Mouse (Mus musculus): Measurements from ENCODE around the gene Gpc4. TPM values are rescaled to one million over a fixed set of nuclear protein-coding genes. Genes with fewer than 3 reads are reported as not detected.
A peak's percentile ranks its signal among the peaks of the same experiment; 100 is the strongest.

The Gpc4 gene
- polyA plus RNA-seq, 1 experiment from 2014 or later = 48.2 TPM

DNA sequence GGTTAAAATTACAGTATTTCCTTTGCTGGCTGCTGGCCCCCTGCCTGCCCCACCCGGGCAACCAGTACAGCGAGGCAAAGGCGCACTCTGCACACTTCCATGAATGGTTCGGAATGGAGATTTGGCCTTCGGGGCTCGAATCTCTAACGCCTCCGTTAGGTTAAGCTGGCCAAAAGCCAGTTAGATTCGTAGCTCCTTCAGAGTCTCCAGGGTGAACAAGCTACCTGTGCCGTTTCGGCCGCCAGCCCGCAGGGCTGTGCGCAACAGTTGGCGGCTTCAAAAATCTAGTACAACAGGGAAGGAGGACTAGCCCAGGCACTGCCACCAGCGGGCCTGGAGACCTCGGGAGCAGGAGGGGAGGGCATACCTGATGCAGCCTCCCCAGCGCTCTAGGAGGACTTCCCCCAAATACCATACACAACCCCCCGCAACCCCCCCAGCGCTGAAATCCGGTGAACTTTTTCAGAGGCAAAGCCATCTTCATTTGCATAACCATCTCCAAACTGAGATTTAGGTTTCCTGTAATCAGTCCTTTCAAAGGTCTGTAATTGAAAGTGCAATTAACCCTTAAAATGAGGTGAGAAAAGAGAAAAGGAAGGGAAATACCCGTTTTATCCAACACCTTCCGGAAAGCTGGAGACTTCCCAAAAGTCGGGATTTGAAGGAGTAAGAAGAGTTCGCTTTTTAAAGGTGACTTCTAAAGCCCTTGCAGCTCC is 1.5 kb downstream of the Gpc4 start:
- H3K27ac ChIP-seq = peak overlapping the region; percentile 54
- peaks cover 14% of the 10 kb centered on the region; the same call in 1 of the 2 replicates for H3K4me1 ChIP-seq
- no peaks in the 10 kb centered on the region for H3K9me3 ChIP-seq (replicated peaks)
- ATAC-seq = no peak
- H3K4me2 ChIP-seq = peak overlapping the region; percentile 64
- H3K27me3 ChIP-seq = no peaks in the 10 kb centered on the region
- no peaks in the 10 kb centered on the region for H3K36me3 ChIP-seq (ENCODE audit: poor library complexity, severe bottlenecking)
- H3K9ac ChIP-seq = peak overlapping the region; percentile 77
- H3K4me3 ChIP-seq = peak overlapping the region; percentile 59
- WGBS = 23% methylated on average over 25 of the region's 25 CpGs

DNA sequence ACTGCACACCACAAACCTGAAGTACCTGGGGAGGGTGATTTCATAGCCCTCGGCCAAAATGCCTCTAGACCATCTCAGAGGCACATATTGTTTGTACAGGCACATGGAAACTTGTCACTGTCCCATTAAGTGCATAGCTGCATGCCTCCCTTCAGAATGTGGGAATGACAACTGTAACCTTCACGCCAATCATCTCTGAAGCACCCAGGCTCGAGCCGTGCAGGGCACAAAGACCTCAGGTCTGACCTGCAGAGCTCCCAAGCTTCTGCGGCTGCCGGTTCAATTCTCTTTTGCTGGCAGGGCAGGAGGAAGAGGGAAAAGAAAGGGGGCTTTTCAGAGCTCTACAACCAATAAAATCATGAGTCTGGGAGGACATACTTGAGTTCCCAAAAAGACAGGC is 2.3 kb downstream of the Gpc4 start:
- H3K4me3 ChIP-seq = peak overlapping the region; percentile 59
- no peak overlapping the region for H3K27ac ChIP-seq
- no peaks in the 10 kb centered on the region for H3K27me3 ChIP-seq
- no peaks in the 10 kb centered on the region for H3K9me3 ChIP-seq (replicated peaks)
- H3K4me1 ChIP-seq = peaks cover 17% of the 10 kb centered on the region; the same call in 1 of the 2 replicates
- H3K4me2 ChIP-seq = peak overlapping the region; percentile 64
- WGBS = 24% methylated on average over 6 of the region's 6 CpGs
- H3K36me3 ChIP-seq (ENCODE audit: poor library complexity, severe bottlenecking) = no peaks in the 10 kb centered on the region
- peak overlapping the region; percentile 77 for H3K9ac ChIP-seq
- ATAC-seq = no peak

DNA sequence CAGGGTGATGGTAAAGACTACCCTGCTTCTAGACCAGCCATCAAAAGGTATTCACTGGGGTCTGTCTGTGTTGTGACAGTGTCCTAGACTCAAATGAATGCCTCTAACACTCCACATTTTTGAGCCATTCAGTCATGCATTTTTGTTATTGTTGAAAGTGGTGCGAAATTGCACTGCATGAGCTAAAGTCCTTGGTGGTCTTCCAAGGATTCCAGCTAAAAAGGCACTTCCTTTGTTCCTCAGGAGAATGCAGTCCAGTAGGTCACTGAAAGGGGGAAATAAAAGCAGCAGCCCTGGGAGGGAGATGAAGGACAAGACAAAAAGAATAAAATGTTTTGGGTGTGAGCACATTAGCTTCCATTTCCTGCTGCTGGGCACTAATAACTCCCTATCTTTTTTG is 2.8 kb downstream of the Gpc4 start:
- Histone ChIP-seq H3K4me2 (peak overlapping the region; percentile 64), H3K27ac (no peak overlapping the region), H3K4me3 (peak overlapping the region; percentile 59), H3K9me3 (replicated peaks) (no peaks in the 10 kb centered on the region), H3K36me3 (ENCODE audit: poor library complexity, severe bottlenecking) (no peaks in the 10 kb centered on the region), H3K9ac (peak overlapping the region; percentile 77; the same call in 1 of the 2 replicates), H3K27me3 (no peaks in the 10 kb centered on the region), H3K4me1 (peaks cover 17% of the 10 kb centered on the region; the same call in 1 of the 2 replicates)
- no peak for ATAC-seq
- WGBS = 29% methylated on average over 1 of the region's 1 CpGs

DNA sequence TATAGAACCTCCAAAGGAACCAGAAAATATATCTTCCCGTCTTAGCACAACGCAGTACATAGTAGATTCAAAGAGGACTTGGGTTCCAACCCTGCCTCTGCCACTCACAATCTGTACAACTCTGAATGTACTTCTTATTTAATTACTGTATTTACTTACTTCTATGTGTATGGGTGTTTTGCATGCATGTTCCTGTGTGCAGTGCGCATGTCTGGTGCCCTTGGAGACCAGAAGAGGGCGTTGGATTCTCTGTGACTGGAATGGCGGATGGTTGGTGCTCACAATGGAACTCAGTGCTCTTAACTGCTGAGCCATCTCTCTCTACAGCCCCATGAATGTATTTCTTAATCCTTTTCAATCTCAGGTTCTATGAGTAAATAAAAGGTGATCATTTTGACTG is 5.4 kb downstream of the Gpc4 start:
- WGBS = 82% methylated on average over 5 of the region's 5 CpGs
- Histone ChIP-seq H3K4me1 (peaks cover 12% of the 10 kb centered on the region), H3K36me3 (ENCODE audit: poor library complexity, severe bottlenecking) (no peaks in the 10 kb centered on the region), H3K9me3 (replicated peaks) (no peaks in the 10 kb centered on the region), H3K4me3 (no peak overlapping the region), H3K27ac (no peak overlapping the region), H3K4me2 (no peak overlapping the region), H3K27me3 (no peaks in the 10 kb centered on the region), H3K9ac (no peak overlapping the region)
- ATAC-seq = no peak

DNA sequence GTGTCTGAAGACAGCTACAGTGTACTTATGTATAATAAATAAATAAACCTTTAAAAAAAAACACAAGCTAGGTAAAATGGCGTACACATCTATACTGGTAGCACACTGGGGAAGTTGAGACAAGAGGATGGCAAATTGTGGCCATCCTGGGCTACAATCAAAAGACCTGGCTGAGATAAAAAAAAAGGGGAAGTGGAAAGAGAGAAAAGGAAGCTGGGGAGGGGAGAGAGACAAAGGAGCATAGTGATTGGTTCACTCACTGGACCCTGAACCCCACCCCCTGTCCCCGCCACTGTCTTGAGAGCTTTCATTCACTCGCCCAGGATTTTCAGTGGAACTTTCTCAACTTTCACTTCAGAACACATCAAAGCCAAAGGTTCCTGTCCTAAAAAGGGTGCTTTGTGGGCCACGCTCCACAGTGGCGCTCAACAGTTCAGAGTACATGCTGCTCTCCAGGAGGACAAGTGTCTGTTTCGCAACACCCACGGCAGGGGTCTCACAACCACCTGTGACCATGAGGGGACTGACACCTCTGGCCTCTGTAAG is 9.6 kb downstream of the Gpc4 start:
- H3K4me3 ChIP-seq = no peak overlapping the region
- no peak overlapping the region for H3K4me2 ChIP-seq
- H3K36me3 ChIP-seq (ENCODE audit: poor library complexity, severe bottlenecking) = no peaks in the 10 kb centered on the region
- peaks cover 14% of the 10 kb centered on the region for H3K4me1 ChIP-seq
- no peak overlapping the region for H3K9ac ChIP-seq
- no peaks in the 10 kb centered on the region for H3K27me3 ChIP-seq
- H3K9me3 ChIP-seq (replicated peaks) = no peaks in the 10 kb centered on the region
- 80% methylated on average over 7 of the region's 7 CpGs for WGBS
- no peak overlapping the region for H3K27ac ChIP-seq
- no peak for ATAC-seq

- Histone ChIP-seq H3K9ac (no peak overlapping the region), H3K36me3 (ENCODE audit: poor library complexity, severe bottlenecking) (no peaks in the 10 kb centered on the region), H3K4me3 (no peak overlapping the region), H3K9me3 (replicated peaks) (no peaks in the 10 kb centered on the region), H3K27me3 (no peaks in the 10 kb centered on the region), H3K27ac (no peak overlapping the region), H3K4me2 (no peak overlapping the region), H3K4me1 (peaks cover 14% of the 10 kb centered on the region)
- ATAC-seq = no peak
- 85% methylated on average over 4 of the region's 4 CpGs for WGBS
Measured at GRCm38 (mm10) chrX:52154821-52155220, 10.2 kb downstream of the Gpc4 start.

- H3K4me2 ChIP-seq = no peak overlapping the region
- H3K9me3 ChIP-seq (replicated peaks) = no peaks in the 10 kb centered on the region
- 66% methylated on average over 4 of the region's 4 CpGs for WGBS
- H3K27ac ChIP-seq = no peak overlapping the region
- H3K9ac ChIP-seq = no peak overlapping the region
- ATAC-seq = no peak
- no peak overlapping the region for H3K4me3 ChIP-seq
- no peaks in the 10 kb centered on the region for H3K36me3 ChIP-seq (ENCODE audit: poor library complexity, severe bottlenecking)
- H3K27me3 ChIP-seq = no peaks in the 10 kb centered on the region
- peaks cover 12% of the 10 kb centered on the region for H3K4me1 ChIP-seq
Measured at GRCm38 (mm10) chrX:52153451-52153850, 11.6 kb downstream of the Gpc4 start.

GRCm38 (mm10) chrX:52152961-52153360 is 12.1 kb downstream of the Gpc4 start:
- 46% methylated on average over 5 of the region's 5 CpGs for WGBS
- H3K9me3 ChIP-seq (replicated peaks) = no peaks in the 10 kb centered on the region
- peaks cover 10% of the 10 kb centered on the region for H3K4me1 ChIP-seq
- H3K36me3 ChIP-seq (ENCODE audit: poor library complexity, severe bottlenecking) = no peaks in the 10 kb centered on the region
- H3K27ac ChIP-seq = no peak overlapping the region
- H3K9ac ChIP-seq = no peak overlapping the region
- no peaks in the 10 kb centered on the region for H3K27me3 ChIP-seq
- H3K4me2 ChIP-seq = no peak overlapping the region
- no peak overlapping the region for H3K4me3 ChIP-seq
- no peak for ATAC-seq

DNA sequence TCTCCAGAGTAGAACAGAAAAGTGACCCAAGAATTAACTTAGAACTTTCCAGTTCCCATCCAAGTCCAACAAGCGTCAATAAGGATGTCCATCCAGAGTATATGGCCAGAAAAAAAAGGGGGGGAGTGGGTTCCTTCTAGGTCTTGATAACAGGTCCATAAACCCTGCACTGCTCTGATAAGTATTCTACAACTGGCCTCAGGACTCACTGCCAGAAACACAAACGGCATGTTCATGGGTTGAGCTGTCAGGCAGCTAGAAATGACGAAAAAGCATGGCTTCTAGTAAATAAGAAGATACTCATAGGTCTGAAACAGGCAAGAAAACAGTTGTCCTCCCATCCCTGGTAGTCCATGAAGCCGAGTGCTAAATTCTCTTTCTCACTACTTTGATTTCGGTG is 13.5 kb downstream of the Gpc4 start:
- no peaks in the 10 kb centered on the region for H3K36me3 ChIP-seq (ENCODE audit: poor library complexity, severe bottlenecking)
- WGBS = 84% methylated on average over 5 of the region's 5 CpGs
- H3K4me1 ChIP-seq = peaks cover 10% of the 10 kb centered on the region
- H3K27me3 ChIP-seq = no peaks in the 10 kb centered on the region
- no peak overlapping the region for H3K4me2 ChIP-seq
- H3K27ac ChIP-seq = no peak overlapping the region
- H3K9me3 ChIP-seq (replicated peaks) = no peaks in the 10 kb centered on the region
- no peak overlapping the region for H3K4me3 ChIP-seq
- ATAC-seq = no peak
- H3K9ac ChIP-seq = no peak overlapping the region

- H3K27ac ChIP-seq = no peak overlapping the region
- H3K4me3 ChIP-seq = no peak overlapping the region
- H3K9ac ChIP-seq = no peak overlapping the region
- no peaks in the 10 kb centered on the region for H3K9me3 ChIP-seq (replicated peaks)
- WGBS = 61% methylated on average over 7 of the region's 7 CpGs
- H3K4me1 ChIP-seq = peaks cover 10% of the 10 kb centered on the region
- H3K27me3 ChIP-seq = no peaks in the 10 kb centered on the region
- no peak for ATAC-seq
- no peaks in the 10 kb centered on the region for H3K36me3 ChIP-seq (ENCODE audit: poor library complexity, severe bottlenecking)
- no peak overlapping the region for H3K4me2 ChIP-seq
Measured at GRCm38 (mm10) chrX:52151100-52151499, 14.0 kb downstream of the Gpc4 start.

GRCm38 (mm10) chrX:52145563-52145962 is 19.5 kb downstream of the Gpc4 start:
- Histone ChIP-seq H3K36me3 (ENCODE audit: poor library complexity, severe bottlenecking) (no peaks in the 10 kb centered on the region), H3K4me3 (no peak overlapping the region), H3K27ac (no peak overlapping the region), H3K27me3 (no peaks in the 10 kb centered on the region), H3K9me3 (replicated peaks) (no peaks in the 10 kb centered on the region), H3K4me2 (no peak overlapping the region), H3K9ac (no peak overlapping the region), H3K4me1 (peaks cover 8% of the 10 kb centered on the region; the same call in 1 of the 2 replicates)
- ATAC-seq = no peak

- Histone ChIP-seq H3K4me3 (no peak overlapping the region), H3K4me1 (peaks cover 8% of the 10 kb centered on the region; the same call in 1 of the 2 replicates), H3K27ac (no peak overlapping the region), H3K27me3 (no peaks in the 10 kb centered on the region), H3K9ac (no peak overlapping the region), H3K9me3 (replicated peaks) (no peaks in the 10 kb centered on the region), H3K36me3 (ENCODE audit: poor library complexity, severe bottlenecking) (no peaks in the 10 kb centered on the region), H3K4me2 (no peak overlapping the region)
- ATAC-seq = no peak
- 81% methylated on average over 7 of the region's 7 CpGs for WGBS
Measured at GRCm38 (mm10) chrX:52144491-52144890, 20.6 kb downstream of the Gpc4 start.

GRCm38 (mm10) chrX:52140316-52140715 is 24.7 kb downstream of the Gpc4 start:
- Histone ChIP-seq H3K4me2 (no peak overlapping the region), H3K9me3 (replicated peaks) (no peaks in the 10 kb centered on the region), H3K9ac (no peak overlapping the region), H3K27me3 (no peaks in the 10 kb centered on the region), H3K4me3 (no peak overlapping the region), H3K4me1 (peaks cover 27% of the 10 kb centered on the region), H3K27ac (no peak overlapping the region), H3K36me3 (ENCODE audit: poor library complexity, severe bottlenecking) (no peaks in the 10 kb centered on the region)
- no peak for ATAC-seq

All from forebrain, embryonic 13.5 days (tissue).